Mouse (Mus musculus) left cerebral cortex, postnatal 36 days (tissue): ENCODE data around the gene Rhobtb3. TPM values are rescaled to one million over a fixed set of nuclear protein-coding genes. Genes with fewer than 3 reads are reported as not detected.
"Not testable (repeated sequence)": the region's sequence is repeated elsewhere in the genome, so short reads cannot be mapped to it uniquely, and the experiment has no call there.

Source experiments
- DNase-seq, 2 experiments: peaks; one replicate each; pipeline ENCODE4 v3.0.0; 2021 to 2022; ENCODE audit warnings: low spot score in 2 of 2, mixed read lengths in 1 of 2
- intact Hi-C: fragments of 180-260 bp; cut with DNase I; formaldehyde crosslinking; loops from one replicate; pipeline ENCODE4 v1.15.1; 2025
- total RNA-seq, 2 experiments: library from RNA; stranded (reverse); gene quantifications; 2 replicates each; pipeline ENCODE4 v1.2.3; 2021

Rhobtb3 gene
- total RNA-seq, 2 experiments from 2014 or later = 15.0 to 16.0 TPM

- intact Hi-C loops = no loop called here
- DNase-seq = no peak
These were observed 118.3 kb downstream of the Rhobtb3 start for GRCm38 (mm10) chr13:75825388-75825787.

- DNase-seq = no peak
- intact Hi-C loops = no loop called here
These were observed 119.0 kb downstream of the Rhobtb3 start for GRCm38 (mm10) chr13:75824611-75825319.

- intact Hi-C loops = no loop called here
- no peak for DNase-seq
These were observed 120.5 kb downstream of the Rhobtb3 start for GRCm38 (mm10) chr13:75823201-75823600.

GRCm38 (mm10) chr13:75822366-75822765 is 121.4 kb downstream of the Rhobtb3 start:
- DNase-seq, intact Hi-C loops: not testable (repeated sequence)

GRCm38 (mm10) chr13:75819898-75820297 is 123.8 kb downstream of the Rhobtb3 start:
- DNase-seq = no peak
- intact Hi-C loops = no loop called here

Other genes starting within 250 kb of the Rhobtb3 start
- gene Ell2, start 237.2 kb downstream of the Rhobtb3 start, total RNA-seq = 10 to 100 TPM; 42.6 to 52.3 TPM
- gene Glrx, start 104.1 kb downstream of the Rhobtb3 start, total RNA-seq = 10 to 100 TPM; 54.1 to 54.9 TPM
- not detected for gene Spata9, start 23.2 kb upstream of the Rhobtb3 start, total RNA-seq
- 10 to 100 TPM; 18.6 to 19.3 TPM for gene Rfesd, start 74.8 kb upstream of the Rhobtb3 start, total RNA-seq
- gene Gpr150, start 113.1 kb upstream of the Rhobtb3 start, total RNA-seq = 1 to 10 TPM; 2.9 to 4.8 TPM
- 1 to 10 TPM; 4.5 to 5.3 TPM for gene Arsk, start 154.7 kb upstream of the Rhobtb3 start, total RNA-seq
- gene Ttc37, start 154.8 kb upstream of the Rhobtb3 start, total RNA-seq = 10 to 100 TPM; 16.4 to 24.1 TPM